Mouse (Mus musculus) left cerebral cortex, postnatal 4 days (tissue): Measurements from ENCODE around the gene Vezt. TPM values are rescaled to one million over a fixed set of nuclear protein-coding genes. Genes with fewer than 3 reads are reported as not detected.

Experiments
- microRNA-seq: library from miRNA; unstranded; fragments of <30 nt; microRNA quantifications from one replicate; pipeline ENCODE4 v1.2.0, GENCODE M21; 2022
- total RNA-seq, 2 experiments: library from RNA; stranded (reverse); gene quantifications; 2 replicates each; pipeline ENCODE4 v1.2.3; 2021

Gene Vezt
- total RNA-seq, 2 experiments from 2014 or later, result 96.2 to 106 TPM

Small RNA genes lying within 50 kb of the gene (microRNA-seq; reads per million reads assigned to microRNA genes)
- 336 reads per million, percentile 64 among the genes with 10 or more reads in this experiment for gene Mir331

Other genes with a start within 250 kb of the Vezt start
- under 1 TPM; 0.14 to 0.18 TPM for gene Usp44, start 204.3 kb downstream of the Vezt start, total RNA-seq
- gene Metap2, start 138.7 kb downstream of the Vezt start, total RNA-seq, result 100 to 1,000 TPM; 151 to 163 TPM
- 1 to 10 TPM; 5.5 to 5.8 TPM for gene Fgd6, start 184 bp upstream of the Vezt start, total RNA-seq
- gene Nr2c1, start 112.2 kb upstream of the Vezt start, total RNA-seq, result 1 to 10 TPM; 8.2 to 8.6 TPM
- 100 to 1,000 TPM; 178 to 195 TPM for gene Ndufa12, start 162.9 kb upstream of the Vezt start, total RNA-seq